In genomic region chr5:117000770-117001201, GRCm38 (mm10) we compare ENCODE assay signal across 8 mouse cellular contexts.
DNase-seq lines count a peak whose midpoint lies in the region; ATAC-seq lines count a peak whose summit lies in the region.

No protein-coding gene starts in this region.

- peak overlapping the region; percentile 21; the same call in 1 of the 2 replicates for H3K4me2 ChIP-seq in kidney, embryonic 16.5 days (replicated peaks; ENCODE audit: low read depth, low read length)
- H3K4me2 ChIP-seq in midbrain, embryonic 15.5 days, result peak overlapping the region; percentile 27

- no peaks in the 10 kb centered on the region for H3K27me3 ChIP-seq in kidney, embryonic 16.5 days (ENCODE audit: insufficient read depth, low read length)
- no peaks in the 10 kb centered on the region for H3K27me3 ChIP-seq in midbrain, embryonic 15.5 days (replicated peaks)

- no peak overlapping the region for H3K9ac ChIP-seq in kidney, embryonic 16.5 days (replicated peaks; ENCODE audit: low read length)
- H3K9ac ChIP-seq in midbrain, embryonic 15.5 days, result no peak overlapping the region

- WGBS in kidney, embryonic 16.5 days, result 33% methylated on average over 20 of the region's 20 CpGs
- WGBS in midbrain, embryonic 15.5 days, result 31% methylated on average over 20 of the region's 20 CpGs

- no peak; the same call in 1 of the 2 replicates for ATAC-seq in kidney, embryonic 16.5 days (ENCODE audit: low FRiP score, low TSS enrichment)
- ATAC-seq in midbrain, embryonic 15.5 days (replicated peaks), result no peak

- no peaks in the 10 kb centered on the region for H3K4me1 ChIP-seq in kidney, embryonic 16.5 days (ENCODE audit: insufficient read depth, low read length)
- H3K4me1 ChIP-seq in midbrain, embryonic 15.5 days, result peaks cover 8% of the 10 kb centered on the region

- H3K27ac ChIP-seq in kidney, embryonic 16.5 days (ENCODE audit: low read length), result 0 out of 2 replicates have a peak overlapping the region, but pooled peaks have one; percentile 24
- H3K27ac ChIP-seq in midbrain, embryonic 15.5 days, result peak overlapping the region; percentile 63

- no peak overlapping the region for H3K4me3 ChIP-seq in kidney, embryonic 16.5 days (ENCODE audit: low read length)
- H3K4me3 ChIP-seq in midbrain, embryonic 15.5 days, result no peak overlapping the region

- no peaks in the 10 kb centered on the region for H3K9me3 ChIP-seq in kidney, embryonic 16.5 days (ENCODE audit: low read length)
- H3K9me3 ChIP-seq in midbrain, embryonic 15.5 days, result no peaks in the 10 kb centered on the region

- H3K36me3 ChIP-seq in kidney, embryonic 16.5 days (ENCODE audit: insufficient read depth, low read length), result no peaks in the 10 kb centered on the region
- no peaks in the 10 kb centered on the region for H3K36me3 ChIP-seq in midbrain, embryonic 15.5 days (replicated peaks)

- DNase-seq in cerebellum, adult 11 months, result peak; percentile 79
- peak; percentile 6 for DNase-seq in embryo, embryonic 9.5 days (ENCODE audit: extremely low spot score)
- DNase-seq in heart, adult 18-20 months, result peak; percentile 80 to 89
- DNase-seq in spleen, postnatal 14 days (ENCODE audit: low spot score in 2 of 2), result no peak
- no peak for DNase-seq in urinary bladder, postnatal 36 days (ENCODE audit: low spot score in 2 of 2)
- no peak for DNase-seq in lung, postnatal 14 days

Comparison
In these comparisons a context has a peak if more than half of its experiments do, and no peak if none do; other contexts are left out.
1. DNase-seq: peak in cerebellum, adult 11 months (single experiment), embryo, embryonic 9.5 days (single experiment) and heart, adult 18-20 months (2 of 2); none in spleen, postnatal 14 days (0 of 2), urinary bladder, postnatal 36 days (0 of 2) and lung, postnatal 14 days (single experiment).